Mouse (Mus musculus): ENCODE measurements at regions not wholly inside any gene's neighbourhood (a gene's known extent, or its start where the extent isn't known, plus 50 kb on each side); places are given as distances from the start of the nearest gene placed in this dataset.

DNA sequence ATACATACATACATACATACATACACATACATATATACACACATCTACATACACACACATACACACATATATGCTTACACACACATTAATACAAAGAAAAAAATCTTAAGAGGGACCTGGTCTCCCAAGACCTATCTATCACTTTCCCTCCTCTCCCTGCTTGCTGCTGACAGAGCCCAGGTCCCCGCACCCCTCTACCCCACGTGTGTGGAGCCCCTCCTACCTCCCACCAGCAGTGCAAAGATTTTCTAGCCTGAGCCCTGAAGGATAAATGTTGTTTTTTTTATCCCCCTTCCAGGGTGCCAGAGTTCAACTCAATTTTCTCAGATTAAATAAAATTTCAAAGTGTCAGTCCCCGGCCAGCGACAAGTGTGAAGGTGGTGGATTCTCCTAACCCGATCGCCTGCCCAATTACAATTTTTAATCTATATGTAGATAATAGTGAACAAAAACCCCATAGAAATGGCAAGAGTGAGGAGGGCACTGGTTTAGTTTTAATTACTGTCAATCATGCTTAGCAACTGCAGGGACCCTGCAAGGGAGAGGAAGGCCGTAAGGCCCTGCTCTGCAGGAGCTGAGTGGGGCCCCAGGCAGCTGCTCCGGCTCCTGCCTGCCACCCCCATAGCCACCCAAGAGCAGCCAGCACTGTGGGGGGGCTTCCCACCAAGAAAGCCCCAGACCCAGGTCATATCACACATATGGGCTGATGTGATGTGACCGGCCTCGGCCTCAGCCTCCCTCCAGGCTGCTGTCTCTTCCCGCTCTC, 85.7 kb downstream of the Cryba4 start:
- no peak for DNase-seq (ENCODE audit: low spot score in 2 of 2)

GRCm38 (mm10) chr5:112167790-112168189, 84.5 kb downstream of the Cryba4 start:
- DNase-seq (ENCODE audit: low spot score in 2 of 2): no peak

GRCm38 (mm10) chr5:112171325-112171724, 81.0 kb downstream of the Cryba4 start:
- DNase-seq (ENCODE audit: low spot score in 2 of 2): no peak

DNA sequence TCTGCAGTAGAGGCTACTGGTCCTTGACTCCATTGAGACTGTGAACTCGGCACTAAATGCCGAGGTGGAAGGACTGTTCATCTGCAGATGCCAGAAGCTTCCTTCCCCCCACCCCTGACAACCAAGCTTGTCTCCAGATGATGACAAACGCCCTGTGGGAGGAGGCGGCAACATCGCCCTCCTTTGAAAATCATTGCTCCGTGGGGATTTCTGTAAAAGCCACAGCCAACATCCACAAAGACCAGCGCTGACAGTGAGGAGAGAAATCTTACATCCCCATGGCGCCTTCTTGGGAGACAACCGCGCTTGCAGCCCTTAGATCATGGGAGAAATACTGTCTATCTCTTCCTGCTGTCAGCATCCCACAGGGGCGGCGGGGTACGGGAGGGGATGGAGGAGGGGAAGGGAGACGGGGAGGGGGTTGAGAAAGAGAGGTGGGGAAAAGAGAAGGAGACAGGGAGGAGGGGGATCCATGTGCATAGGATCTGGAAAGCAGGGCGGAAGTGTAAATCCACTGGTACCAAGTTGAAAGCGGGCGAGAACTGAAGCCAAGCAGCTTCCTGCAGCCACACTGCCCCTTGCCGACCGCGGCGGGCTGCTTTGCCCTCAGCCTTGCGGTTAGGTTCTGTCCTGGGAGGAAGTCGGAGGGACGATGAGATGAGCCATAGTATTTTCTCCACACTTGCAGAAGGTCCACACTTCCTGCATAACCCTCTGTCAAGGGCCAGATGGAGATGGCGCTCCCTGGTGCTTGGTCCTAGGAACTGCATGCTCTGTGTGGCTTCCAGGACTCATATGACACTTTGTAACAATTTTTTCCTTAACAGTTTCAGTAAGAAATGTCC, 72.9 kb downstream of the Cryba4 start:
- DNase-seq (ENCODE audit: low spot score in 2 of 2): peak in 1 of 2 experiments; percentile 12

GRCm38 (mm10) chr5:112182775-112183174, 69.5 kb downstream of the Cryba4 start:
- DNase-seq (ENCODE audit: low spot score in 2 of 2): peak; percentile 19 to 23

DNA sequence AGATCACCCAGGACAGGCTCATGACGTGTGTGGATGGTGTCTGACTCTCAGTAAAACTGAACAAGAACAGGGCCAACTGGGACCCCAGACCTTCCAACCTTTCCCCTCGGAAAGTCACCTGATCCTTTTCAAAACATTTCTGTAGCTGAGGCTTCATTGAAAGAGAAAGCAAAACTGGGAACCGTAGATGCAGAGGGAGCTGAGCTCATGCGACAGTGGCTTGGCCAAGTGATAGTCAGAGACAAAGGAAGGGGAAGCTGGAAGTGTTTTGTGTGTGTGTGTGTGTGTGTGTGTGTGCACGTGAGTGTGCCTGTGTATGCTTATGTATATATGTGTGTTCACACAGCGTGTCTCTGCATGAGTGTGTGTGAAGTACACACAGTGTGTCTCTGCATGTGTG, 56.7 kb downstream of the Cryba4 start:
- no peak for DNase-seq (ENCODE audit: low spot score in 2 of 2)

Measured in left cerebral cortex, adult 18-20 months (tissue).